Mouse (Mus musculus) liver, embryonic 18 days (tissue): Measurements from ENCODE around the gene Abhd16a. TPM values are rescaled to one million over a fixed set of nuclear protein-coding genes. Genes with fewer than 3 reads are reported as not detected.

Experiments used
- polyA plus RNA-seq: library from polyadenylated mRNA; depleted of rRNA; stranded (reverse); fragments of >200 nt; gene quantifications from 2 replicates; pipeline ENCODE4 v1.2.3, GENCODE M21; 2012; rRNA removed

Gene Abhd16a
- 32.1 and 32.4 TPM in 2 replicates for polyA plus RNA-seq

DNA sequence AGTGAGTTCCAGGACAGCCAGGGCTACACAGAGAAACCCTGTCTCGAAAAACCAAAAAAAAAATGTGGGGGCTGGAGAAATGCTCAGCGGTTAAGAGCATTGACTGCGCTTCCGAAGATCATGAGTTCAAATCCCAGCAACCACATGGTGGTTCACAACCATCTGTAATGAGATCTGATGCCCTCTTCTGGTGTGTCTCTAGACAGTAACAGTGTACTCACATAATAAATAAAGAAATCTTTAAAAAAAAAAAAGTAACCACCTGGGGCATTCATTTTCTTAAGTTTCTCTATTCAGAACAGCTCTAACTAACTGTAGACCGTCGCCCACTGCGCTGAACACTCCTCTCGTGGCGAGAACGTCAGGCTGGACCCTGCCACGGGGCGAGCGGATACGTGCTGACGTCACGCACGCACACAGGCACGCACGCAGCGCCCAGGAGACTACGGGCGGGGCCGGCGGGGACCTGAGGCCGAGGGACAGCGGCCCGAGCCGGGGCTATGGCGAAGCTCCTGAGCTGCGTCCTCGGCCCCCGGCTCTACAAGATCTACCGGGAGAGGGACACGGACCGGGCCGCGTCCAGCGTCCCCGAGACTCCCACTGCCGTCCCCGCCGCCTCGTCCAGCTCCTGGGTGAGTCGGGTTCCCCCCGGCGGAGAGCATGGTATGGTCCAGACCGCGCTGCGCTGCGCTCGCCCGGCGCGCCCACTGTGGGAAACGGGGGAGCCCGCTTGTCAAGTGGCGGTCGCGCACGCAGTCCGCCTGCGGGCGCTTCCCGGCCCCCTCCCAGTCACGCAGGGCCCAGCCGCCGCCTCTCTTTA lies at the start of gene Abhd16a:
Gene Abhd16a (plus strand): TSS at position 439 of the 820 bp plus-strand sequence.

DNA sequence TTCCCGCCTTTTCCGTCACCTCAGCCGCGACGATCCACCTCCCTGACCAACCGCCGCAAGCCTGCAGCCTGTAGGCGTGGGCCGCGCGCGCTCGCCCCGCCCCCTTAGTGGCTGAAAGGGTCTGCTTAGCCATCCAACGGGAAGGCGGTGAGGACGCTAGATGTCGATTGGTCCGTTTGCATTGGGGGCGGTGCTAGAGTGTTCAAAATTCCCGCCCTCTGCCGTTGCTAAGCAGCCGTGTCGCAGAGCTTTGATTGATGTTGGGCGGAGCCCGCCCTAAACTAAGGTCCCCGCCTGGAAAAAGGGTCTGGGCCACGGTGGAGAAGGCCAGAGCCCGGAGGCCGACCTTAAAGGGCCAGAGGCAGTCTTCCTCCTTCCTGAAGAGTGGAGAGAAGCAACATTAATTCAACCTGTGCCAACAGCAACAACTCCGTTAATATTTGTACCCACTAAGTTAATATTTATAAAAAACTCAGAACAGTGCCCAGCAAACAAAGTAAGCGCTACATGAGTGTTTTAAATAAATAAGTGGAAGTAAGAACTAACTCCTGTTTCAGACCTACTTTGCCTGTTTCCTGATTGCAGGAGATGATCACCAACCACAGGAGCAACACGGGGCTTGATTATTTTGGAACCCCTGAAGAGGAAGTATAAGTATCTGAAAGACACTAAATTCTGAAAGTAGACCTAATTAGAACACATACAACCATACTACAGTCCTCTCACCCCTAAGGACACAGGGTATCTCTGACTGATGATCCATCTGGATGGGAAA lies 42.2 kb upstream of the Abhd16a start, which contains the start of gene Msh5:
Gene Msh5 (minus strand): TSS at position 65 of the 775 bp plus-strand sequence.

DNA sequence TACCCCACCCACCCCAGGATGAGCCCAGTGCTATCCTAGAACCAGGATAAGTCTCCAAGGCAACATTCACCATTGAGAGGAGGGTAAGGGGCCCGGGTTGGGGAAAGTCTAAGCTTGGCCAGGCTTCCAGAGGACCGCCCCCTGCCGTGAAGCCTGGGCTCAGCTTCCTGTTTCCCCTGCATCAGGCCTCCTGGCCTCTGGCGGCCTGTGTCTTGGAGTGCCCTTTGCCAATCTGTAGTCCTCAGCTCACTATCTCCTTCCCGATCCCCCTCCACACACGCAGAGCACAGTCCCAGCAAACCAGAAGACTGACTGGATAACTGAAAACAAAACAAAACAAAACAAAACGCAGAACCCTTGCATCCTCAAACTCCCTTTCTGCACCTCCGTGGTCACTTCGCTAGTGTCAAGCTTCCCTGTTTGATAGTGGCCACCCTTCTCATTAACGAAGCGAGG lies 39.5 kb upstream of the Abhd16a start, which contains the start of gene Clic1:
Gene Clic1 (plus strand): TSS at position 406 of the 456 bp plus-strand sequence.

DNA sequence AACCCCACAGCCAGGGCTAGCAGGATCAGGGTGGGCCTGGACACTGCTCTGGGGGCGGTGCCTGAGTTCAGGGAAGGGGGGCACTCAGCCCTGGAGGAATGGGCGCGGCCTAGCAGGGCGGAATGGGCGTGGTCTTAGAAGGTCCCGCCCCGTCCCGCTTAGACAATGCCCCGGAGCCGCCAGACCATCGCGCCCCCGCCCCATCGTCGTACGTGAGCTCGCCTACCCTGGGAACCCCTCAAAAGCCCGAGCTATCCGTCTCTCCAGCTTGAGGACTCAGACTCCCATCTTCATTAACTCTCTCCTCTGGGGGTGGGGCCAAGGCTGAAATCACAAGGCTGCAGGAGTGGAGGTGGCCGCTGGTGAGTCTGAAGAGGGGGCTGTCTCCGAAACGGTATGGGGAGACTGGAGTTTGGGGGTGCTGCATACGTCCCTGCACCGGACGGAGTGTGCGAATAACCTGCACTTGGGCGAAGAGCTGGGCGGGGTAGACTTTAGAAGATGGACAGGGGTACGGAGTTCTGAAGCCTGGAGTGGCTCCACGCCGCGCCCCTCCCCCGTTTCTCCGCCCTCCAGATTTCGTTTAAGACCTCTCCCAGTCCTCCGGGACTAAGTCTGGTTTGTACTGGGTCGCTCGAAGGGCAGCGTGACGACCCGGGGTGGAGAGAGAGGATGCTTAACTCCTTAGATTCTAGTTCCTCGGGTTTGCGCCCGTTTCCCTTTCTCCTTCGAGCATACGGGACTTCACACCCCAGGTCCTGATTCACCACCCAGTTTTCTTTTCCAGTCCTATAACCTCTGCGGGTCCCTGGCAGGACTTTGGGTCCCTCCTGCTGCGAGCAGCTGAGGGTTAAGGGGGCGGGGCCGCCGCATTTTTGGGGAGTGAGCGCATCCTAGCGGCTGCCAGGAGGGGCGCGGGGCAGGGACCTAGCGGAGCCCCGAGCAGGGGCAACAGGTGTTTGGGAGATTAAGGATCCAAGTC lies 29.9 kb upstream of the Abhd16a start, which contains the start of gene Ddah2:
Gene Ddah2 (plus strand): TSS at position 125 of the 982 bp plus-strand sequence.

DNA sequence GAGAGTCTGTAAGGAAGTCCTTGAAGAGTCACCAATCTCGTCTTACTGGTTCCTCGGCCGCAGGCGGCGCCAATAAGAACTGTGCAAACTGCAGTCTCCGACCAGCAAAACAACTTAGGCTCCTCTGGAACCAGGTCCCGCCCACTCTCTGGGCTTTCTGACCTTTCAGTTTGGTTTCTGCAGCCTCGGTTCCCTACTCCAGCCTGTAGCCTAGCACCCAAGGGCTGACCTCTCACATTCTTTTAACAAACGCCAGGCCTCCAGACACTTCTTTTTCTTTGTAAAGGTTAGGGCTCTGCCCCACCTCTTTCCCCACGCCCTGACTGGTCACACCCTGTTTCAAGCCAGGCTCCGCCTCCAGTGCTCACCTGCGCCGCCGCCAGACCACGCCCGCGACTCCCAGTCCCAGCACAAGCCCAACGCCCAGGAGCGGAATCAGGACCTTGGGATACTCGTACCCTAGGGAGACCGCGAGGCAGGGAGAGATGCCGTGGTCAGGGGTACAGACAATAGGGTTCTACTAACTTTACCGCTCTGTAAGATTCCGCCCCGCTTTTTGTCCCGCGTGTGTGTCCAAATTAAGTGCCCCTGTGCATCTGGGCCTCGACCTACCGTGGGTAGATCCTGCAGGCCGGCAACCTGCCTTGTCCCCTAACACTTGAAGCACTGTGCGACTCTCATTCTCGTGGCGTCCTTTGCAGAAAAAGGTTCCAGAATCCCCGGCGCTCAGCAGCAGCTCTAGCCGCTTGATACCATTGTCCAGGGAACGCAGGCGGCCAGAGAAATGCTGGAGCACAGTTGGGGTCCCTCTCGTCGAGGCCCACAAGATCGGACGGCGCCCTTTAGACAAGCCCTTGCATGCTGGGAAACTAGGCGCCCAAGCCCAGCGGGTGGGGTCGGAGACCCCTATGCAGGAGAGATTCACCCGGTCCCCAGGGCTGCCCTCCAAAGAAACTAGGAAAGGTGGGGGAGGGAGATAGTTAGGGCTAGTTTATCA lies 23.8 kb upstream of the Abhd16a start, which contains the start of gene Ly6g6c:
Gene Ly6g6c (plus strand): TSS at position 438 of the 997 bp plus-strand sequence.

DNA sequence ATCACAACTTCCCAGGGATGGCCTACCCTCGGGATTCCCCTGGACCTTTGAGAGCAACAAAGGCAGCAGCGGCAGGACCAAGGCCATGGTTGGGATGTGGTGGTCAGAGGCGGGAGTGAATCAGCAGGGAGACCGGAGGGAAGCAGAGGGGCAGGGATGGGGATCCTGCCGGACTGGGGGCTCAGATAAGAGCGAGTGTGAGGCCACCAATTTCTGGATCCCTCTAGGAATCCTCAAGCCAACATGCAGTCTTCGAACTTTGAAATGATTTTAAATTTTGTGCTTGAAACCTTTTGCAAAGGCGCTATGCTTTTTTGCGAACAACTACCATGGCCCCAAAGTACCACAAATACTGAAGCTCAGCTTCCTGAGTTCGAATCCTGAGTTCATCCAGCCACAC lies 23.0 kb upstream of the Abhd16a start, which contains the start of gene Mpig6b:
Gene Mpig6b (minus strand): TSS at position 101 of the 400 bp plus-strand sequence.

DNA sequence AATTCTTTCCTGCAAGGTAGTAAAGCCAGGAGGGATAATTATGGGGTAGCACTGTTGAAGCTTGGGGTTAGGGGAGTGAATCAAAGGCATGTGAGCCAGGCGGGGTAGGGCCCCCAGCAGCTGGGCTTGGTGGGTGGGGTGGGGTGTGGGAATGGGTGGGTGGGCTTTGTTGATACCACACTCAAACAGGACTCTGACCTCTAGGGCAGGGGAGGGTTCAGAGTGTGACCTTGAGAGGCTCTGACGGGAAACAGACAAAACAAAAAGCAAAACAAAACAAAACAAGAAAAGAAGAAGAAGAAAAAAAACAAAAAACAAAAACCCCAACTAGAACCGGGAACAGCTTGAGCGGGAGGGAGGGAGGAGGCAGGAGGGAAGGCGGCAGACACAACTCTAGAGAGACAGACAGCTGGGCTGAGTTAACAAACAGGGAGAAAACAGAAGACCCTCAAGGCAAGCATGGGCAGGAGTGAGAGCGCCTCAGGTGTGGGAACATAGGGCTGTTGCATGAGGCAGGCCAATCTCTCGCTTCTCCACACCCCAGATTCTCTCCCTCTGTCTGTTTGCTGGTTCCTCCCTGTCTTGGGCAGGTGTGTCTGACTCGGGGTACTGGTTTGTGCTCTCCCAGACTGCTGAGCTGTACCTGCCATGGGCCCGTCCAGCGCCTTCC lies 12.4 kb upstream of the Abhd16a start, which contains the start of gene Ly6g6e:
Gene Ly6g6e (plus strand): TSS at position 396 of the 670 bp plus-strand sequence.

DNA sequence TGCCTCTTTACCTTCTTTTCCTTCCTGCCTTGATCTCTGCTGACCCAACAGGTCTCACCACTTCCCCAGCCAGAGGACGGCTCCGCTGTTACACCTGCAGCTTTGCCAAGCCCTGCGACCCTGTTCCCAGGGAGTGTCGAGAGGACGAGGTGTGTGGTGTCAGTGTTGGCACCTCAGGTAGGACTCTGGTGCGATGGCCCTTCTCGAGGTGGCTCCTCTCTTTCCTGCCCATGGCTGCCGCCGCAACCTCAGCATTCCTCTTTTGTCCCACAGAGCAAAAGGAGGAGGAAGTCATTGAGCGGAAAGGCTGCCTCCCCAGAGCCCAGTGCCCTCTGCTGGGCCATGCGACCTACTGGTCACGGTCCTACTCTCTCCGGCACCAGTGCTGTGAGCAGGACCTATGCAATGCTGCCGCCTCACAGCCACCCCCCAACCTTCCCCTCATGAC lies 11.3 kb upstream of the Abhd16a start, which contains the start of gene Ly6g6d:
Gene Ly6g6d (minus strand): TSS at position 280 of the 448 bp plus-strand sequence.

DNA sequence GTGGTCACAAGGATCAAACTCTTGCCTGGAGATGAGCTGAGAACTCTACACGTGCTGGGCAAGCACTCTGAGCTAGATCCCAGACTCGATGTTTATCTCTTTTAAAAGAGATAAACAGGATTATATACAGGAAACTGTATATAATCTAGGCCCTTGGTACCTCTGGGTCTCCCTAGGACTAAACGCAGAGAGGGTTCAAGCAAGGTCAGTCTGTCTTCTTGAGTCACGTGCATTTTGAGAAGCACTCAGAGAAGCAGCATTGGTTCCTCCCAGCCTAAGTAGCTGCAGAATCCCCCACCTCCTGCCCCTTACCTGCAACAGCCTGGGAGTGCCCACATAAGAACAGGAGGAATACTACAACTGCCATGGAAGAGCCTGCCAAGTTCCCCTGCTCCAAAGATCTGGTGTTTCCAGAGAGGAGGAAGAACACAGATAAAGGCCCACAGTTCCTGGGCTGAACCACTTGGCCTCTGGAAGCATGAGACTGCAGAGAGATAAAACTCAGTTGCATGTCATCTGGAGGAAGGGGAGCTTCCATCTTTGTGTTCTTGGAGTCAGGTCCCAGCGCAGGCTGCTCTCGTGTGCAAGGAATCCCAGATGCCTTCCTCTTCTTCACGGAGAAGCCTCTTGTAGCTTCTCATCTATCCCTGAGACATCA lies 3.7 kb upstream of the Abhd16a start, which contains the start of gene Ly6g6f:
Gene Ly6g6f (minus strand): TSS at position 403 of the 658 bp plus-strand sequence.

DNA sequence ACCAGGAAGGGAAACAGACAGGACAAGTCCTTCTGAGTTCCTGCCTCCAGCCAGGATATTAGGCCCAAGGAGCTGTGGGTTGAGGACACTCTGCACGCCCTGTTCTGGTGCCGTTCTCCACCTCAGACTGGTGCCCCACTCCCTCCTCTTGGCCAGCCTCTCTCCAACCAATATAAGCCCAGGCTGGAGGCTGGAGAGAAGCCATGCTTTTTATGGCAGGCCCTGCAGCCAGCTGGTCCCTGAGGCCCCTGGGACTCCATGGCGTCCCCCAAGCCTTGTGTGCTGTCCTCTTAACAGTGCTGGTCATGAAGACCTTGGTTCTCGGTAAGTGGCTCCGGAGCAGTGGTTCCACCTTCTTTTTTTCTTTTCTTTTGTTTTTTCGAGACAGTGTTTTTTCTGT lies 19.0 kb downstream of the Abhd16a start, which contains the start of gene Ly6g5c:
Gene Ly6g5c (plus strand): TSS at position 183 of the 400 bp plus-strand sequence.

DNA sequence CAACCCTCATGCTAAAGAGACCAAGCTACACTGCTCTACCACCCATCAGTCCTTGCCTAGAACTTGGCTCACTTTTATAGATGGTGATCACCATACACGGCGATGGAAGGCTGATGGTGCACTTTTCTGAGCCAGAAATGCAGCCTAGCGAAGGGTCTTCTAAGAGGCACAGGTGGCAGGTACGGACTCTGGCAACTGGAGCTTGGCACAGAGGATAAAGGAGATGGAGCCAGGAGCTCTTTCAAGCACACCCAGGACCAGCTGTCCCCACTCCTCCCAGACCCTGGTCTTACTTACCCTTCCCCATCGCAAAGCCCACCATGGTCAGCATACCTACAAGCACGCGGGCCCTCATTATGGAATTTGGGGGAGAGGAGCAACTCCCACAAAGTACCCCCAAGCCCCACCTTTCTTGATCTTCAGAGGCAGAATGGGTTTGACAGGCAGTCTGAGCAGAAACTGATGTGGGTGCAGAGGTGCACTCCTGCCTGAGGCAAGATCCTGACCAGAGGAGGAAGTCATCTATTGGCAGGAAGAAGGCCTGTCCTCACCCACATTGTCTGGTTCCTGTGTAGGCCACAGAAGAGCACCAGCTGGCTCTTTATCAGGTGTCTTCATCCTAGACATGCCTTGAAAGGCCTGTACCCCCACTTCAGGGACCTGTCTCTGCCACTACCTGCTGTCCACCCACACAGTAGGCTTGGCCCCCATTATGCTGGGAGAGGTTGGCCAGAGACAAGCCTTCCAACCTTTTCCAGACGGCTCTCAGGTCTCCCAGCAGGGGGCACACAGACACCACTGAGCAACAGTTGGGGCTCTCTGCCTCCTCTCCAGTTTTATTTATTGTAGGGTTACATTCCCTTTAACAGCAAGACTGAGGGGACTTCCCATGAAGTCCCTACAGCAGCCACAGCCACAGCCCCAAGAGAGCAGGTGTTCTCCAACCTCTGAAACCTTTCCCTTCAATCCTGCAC lies 26.3 kb downstream of the Abhd16a start, which contains the start of gene Ly6g5b:
Gene Ly6g5b (minus strand): TSS at position 383 of the 974 bp plus-strand sequence.

DNA sequence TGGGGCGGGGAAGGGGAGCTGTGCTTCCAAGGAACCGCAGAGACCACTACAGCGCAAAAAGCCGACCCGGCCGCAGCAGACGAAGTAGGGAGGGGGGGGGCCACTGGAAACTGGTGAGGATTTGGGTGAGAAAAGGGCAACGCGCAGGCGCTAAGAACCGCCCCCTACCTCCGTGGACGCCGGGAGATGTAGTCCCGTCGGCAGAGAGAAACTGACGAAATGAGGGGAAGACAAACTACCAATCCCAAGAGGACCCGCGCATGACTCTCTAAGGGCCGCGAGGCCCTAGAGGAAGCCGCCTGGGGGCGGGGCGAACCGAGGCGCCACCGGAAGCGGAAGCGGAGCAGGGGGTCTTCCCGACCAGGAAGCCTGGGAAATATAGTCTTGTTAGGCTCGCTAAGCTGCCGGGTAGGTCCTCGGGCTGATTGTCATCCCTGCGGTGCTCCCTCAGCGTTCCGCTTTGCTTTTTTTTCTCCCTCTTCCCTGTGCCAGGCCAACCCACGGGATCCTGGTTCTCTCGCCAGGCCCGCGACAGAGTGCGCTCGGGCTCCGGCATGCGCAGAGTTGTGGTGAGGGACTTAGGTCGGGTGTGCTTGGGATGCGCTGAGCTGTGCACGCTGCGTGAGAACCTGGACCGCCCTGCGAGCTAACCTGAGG lies 32.2 kb downstream of the Abhd16a start, which contains the start of gene Gpank1:
Gene Gpank1 (plus strand): TSS at position 313 of the 657 bp plus-strand sequence.

DNA sequence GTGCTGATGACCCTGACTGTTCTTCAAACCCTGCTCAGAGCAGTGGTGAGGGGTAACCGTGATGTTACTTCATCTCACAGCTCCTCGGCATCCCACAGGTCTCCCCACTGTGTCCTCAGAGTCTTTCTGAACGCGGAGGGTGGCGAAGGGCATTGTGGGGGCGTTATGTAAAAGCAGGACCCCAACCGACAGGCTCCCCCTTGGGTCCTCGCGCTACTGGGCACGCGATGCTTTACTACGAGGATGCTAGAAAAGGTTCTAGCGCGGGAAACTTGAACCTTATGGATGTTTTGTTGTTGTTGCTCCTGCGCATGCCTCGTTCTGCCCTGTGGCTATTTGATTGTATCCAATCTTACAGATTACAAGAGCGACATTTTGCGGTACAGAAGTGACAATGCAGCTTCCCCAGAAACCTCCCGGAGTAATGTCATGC lies 32.8 kb downstream of the Abhd16a start, which contains the start of gene Csnk2b:
Gene Csnk2b (minus strand): TSS at position 183 of the 433 bp plus-strand sequence.

DNA sequence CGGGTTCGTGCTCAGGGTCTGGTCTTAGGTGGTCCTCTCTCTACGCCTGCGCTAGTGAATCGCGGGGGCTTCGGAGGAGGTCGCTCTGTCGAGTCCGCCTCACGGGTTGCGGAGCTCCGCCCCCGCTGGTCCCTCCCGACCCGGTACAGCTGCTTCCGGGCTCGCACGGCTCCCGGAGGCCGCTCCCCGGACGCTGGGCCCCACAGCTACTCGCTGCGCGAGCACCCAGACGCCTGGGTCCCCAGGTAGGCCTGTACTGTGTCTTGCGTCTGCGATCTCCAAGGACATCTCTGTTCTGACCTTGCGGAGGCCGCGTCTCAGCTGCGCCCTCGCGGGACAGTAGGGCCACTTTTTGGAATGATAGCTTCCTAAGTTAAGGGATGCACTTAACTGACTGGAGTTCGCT lies 37.1 kb downstream of the Abhd16a start, which contains the start of gene D17H6S53E:
Gene D17H6S53E (plus strand): TSS at position 168 of the 406 bp plus-strand sequence.

DNA sequence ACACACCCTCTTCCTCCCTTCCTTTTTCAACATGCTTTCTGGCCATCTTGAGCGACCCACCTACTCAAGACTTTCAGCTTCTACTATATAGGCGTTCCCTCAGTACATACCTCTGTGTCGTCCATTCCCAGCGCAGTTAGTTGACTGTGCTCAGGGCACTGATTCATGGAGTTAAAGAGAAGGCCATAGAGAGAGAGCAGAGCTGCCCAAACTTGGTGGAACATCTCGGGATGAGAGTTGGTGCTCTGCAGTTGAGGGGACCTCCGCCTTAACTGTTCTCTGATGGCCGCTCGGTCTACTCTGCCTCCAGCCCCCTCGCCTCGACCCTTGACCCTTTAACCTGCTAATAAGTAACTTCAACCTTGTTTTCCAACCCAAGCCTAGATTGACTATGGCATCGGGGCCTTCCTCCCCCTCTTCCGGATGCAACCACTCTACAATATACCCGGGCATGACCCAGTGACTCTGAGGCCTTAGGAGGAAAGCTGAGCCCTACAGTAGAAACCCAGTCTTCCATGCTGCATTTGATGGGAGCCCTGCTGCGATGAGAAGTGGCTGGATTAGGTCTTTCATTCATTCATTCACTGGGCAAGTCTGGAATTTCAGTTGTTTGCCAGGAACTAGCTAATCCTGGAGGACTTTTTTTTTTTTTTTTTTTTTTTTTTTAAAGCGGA lies 42.6 kb downstream of the Abhd16a start, which contains the start of gene Apom:
Gene Apom (minus strand): TSS at position 551 of the 674 bp plus-strand sequence.

